Mouse (Mus musculus) heart, postnatal 25 days (tissue): ENCODE measurements at regions not wholly inside any gene's neighbourhood (a gene's known extent, or its start where the extent isn't known, plus 50 kb on each side); places are given as distances from the start of the nearest gene placed in this dataset.

Experiments
- DNase-seq: peaks from one replicate; pipeline ENCODE4 v3.0.0; 2022; ENCODE audit warnings: low spot score
- intact Hi-C: fragments of 180-260 bp; cut with DNase I; formaldehyde crosslinking; loops from one replicate; pipeline ENCODE4 v1.15.1; 2025

DNA sequence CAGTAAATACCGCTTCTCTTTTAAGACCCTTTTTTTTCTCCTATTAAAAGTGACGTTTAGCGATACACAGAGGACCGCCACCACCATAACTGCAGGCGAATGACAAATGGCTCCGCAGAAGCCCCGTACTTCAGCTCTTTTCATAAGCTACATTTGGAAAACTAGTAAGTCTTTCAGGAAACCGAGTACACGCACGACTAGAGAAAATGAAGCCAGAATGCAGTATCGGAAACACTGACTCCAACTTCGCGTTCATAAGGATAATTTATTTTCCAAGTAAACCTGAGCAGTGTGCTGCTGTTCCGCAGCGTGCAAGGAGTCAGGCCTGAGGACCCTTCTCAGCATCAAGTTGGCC lies 529.2 kb upstream of the Adgrl2 start:
- intact Hi-C loops: no loop called here
- no peak for DNase-seq

DNA sequence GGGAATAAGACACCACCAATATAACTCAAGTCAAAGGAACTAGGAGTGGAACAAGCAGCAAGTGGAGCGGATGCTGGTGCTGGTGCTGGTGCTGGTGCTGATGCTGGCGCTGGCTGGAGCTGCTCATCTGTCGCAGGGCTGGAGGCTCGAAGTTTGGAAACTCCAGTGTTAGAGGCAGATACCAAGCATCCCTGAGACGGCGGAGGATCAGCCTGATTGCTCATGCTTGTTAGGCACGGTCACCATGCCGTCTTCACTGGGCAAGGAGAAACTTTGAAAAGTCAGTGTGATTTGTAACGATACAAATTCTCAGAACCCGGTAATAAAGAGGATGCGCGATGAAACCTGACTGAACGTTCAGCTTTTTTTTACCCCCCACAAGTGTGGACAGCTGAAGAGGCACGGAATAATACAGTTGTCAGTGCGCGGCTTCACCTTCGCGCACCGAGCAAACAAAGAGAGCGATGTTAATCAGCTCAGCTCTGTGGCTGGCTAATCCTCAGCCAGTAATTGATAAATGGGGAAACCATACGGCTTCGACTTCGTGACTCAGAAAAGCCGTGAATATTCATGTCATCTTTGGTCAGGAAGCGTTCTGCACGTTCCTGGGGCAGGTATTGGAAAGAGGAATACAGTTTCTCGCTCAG lies 528.7 kb upstream of the Adgrl2 start:
- DNase-seq: no peak
- intact Hi-C loops: no loop called here

DNA sequence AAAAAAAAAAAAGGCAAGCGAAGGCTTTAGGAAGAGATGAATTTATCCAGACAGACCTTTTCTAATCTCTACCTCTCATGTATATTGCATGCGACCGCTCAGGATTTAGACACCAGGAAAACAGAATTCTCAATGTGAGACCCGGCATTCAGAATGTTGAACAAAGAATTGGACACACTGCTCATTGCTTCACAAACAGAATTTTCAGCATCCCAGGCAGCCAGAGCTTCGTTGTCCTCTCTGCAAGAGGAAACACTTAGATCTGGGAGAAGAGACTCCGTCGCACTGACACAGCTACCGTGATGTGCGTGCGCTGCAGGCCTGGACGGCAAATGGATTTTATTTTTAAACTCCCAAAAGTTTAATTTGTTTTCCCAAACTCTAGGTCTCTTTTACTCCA lies 527.2 kb upstream of the Adgrl2 start:
- DNase-seq: no peak
- intact Hi-C loops: no loop called here

DNA sequence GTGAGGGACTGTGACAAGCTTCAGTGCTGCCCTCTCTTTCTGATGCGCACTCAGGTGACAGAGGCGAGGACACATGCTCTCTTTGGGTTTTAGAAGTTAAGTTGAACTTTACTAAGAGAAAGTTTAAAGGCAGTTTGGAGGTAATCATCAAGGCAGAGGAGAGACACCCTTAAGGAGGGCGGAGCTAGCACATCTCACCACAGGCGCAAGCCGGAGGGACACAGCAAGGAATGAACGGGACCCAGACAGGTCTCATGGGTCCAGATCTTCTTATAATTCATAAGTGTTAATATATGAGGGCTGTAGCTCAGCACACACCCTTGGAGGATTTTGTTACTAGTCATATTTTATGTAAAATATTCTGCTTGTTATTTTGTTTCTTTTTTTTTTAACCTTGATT lies 518.8 kb upstream of the Adgrl2 start:
- intact Hi-C loops: loop anchor here (5.0 kb wide), 1 partner anchor 218 kb away; no protein-coding TSS in a partner anchor
- no peak for DNase-seq

DNA sequence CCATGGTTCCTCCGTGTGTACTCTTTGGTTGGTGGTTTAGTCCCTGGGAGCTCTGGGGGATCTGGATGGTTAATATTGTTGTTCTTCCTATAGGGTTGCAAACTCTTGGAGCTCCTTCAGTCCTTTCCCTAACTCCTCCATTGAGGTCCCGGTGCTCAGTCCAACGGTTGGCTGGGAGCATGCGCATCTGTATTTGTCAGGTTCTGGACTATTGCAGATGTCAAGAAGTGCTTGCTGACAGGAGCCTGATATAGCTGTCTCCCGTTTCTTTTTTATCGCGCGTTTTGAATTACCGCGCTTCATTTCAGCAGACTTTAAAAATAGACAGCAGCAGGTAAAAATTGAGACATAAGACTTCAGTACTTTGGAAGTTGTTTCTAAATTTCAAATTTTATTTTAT lies 518.3 kb upstream of the Adgrl2 start:
- peak; percentile 10 for DNase-seq
- intact Hi-C loops: loop anchor here (5.0 kb wide), 1 partner anchor 219 kb away; no protein-coding TSS in a partner anchor

GRCm38 (mm10) chr3:149505692-149506091 lies 515.3 kb upstream of the Adgrl2 start:
- DNase-seq: no peak

GRCm38 (mm10) chr3:149503992-149504391 lies 513.6 kb upstream of the Adgrl2 start:
- intact Hi-C loops: no loop called here

More at GRCm38 (mm10) chr3:149505692-149506091, 515.3 kb upstream of the Adgrl2 start:
- intact Hi-C loops: loop anchor here (5.0 kb wide), 1 partner anchor 222 kb away; no protein-coding TSS in a partner anchor

GRCm38 (mm10) chr3:149500130-149500529 lies 509.8 kb upstream of the Adgrl2 start:
- intact Hi-C loops: no loop called here
- no peak for DNase-seq

More at GRCm38 (mm10) chr3:149503992-149504391, 513.6 kb upstream of the Adgrl2 start:
- DNase-seq: no peak

GRCm38 (mm10) chr3:149498765-149499164 lies 508.4 kb upstream of the Adgrl2 start:
- intact Hi-C loops: no loop called here
- DNase-seq: no peak

DNA sequence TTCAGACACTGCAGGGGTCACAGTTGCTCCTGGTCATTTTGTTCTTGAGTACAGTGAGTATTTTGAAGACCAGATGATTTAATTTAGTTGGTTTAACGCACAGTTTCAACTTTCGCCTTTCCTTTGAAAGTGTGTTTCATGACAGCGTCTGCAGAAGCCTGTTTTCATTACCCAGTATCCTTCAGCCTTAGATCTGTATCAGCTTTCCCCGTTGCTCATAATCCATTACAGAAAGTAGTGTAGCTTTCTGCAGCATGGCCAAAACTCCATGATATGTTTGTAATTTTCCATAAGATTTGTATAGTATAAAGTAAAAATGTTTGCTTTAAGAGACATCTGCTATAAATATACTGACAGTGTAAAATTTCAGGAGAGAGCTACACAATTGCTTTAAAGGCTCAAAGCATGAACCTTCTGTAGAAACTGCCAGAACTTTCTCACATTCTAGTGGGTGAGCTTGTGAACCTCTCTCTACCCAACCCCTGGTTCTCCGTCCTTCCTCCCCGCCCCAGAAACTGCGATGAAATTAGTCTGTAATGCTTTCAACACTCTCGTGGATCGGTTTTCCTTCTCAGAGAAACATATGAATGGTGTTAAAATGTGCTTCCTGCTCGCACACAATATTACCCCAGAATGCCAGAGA lies 506.6 kb upstream of the Adgrl2 start:
- intact Hi-C loops: no loop called here
- no peak for DNase-seq

DNA sequence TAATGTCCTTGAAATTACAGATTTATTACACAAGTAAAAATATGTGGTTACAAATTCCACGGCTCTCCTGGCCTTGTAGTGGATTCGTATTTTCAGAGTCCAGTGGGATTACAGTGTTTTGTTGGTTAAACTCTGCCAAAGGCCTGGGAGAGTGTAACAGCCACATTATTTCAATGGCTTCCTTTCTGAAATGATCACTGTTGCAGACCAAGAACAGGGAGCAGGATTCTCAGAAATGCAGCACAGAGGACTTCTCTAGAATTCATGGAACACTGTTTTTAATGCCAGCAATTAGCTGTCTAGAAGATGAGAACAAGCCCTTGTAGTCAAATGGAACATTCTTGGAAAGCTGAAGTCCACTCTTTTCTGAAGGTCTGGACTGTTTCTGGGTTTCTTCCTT lies 505.8 kb upstream of the Adgrl2 start:
- intact Hi-C loops: no loop called here
- no peak for DNase-seq

DNA sequence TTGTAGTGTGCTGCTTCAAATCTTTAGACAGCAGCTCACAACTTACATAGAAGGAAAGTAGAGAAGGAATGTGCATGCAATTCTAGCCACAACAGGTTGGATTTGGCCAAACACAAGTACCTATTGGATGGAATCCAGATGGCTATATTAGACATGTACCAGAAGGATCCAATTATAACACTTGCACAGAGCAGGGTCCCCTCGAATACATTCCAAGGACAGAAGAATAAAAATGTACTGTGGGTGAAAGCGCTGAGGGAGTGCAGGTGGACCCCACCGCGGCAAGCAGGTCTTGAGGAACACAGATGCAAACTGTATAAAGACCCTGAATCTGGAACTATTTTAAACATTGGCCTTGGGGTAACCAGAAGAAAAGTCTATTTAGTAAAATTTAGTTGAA lies 497.8 kb upstream of the Adgrl2 start:
- DNase-seq: no peak
- intact Hi-C loops: no loop called here

- intact Hi-C loops: no loop called here
- DNase-seq: no peak
These were observed 495.1 kb upstream of the Adgrl2 start for GRCm38 (mm10) chr3:149485406-149485805.

DNA sequence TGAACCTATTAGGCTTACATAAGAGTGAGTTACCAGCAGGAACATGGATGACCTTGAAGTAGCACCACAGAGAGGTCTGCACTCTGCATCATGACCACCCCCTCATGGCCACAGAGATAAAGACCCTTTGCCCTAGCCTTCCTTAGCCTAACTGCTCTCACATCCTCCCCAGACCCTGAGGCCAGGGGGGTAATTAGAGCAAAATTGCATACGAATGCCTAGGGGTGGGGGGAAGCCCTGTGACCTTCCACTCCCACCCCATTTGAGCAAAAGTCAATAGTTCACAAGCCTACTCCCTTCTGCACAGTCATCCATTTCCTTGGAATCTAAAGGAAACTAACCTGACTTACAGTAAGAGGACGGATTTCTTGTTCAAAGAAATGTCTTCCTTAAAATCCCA lies 494.0 kb upstream of the Adgrl2 start:
- no peak for DNase-seq
- intact Hi-C loops: no loop called here

DNA sequence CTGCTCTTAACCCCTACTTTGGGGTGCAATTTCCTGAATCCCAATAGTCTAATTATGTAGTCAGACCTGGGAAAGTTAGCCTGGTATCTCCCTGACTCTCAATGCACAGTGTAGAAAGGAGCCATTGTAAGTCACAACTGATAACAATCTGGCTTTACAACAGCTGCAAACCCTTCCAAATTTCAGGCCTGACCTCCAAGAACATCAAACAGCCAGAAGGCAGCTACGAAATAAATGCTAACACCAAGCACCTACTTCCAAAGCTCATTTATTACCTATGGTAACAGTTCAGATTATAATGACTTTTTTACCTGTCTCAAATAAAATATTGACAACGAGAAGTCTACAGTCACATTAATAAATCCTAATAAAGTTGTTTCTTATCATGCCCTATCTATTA lies 485.8 kb upstream of the Adgrl2 start:
- intact Hi-C loops: no loop called here

DNA sequence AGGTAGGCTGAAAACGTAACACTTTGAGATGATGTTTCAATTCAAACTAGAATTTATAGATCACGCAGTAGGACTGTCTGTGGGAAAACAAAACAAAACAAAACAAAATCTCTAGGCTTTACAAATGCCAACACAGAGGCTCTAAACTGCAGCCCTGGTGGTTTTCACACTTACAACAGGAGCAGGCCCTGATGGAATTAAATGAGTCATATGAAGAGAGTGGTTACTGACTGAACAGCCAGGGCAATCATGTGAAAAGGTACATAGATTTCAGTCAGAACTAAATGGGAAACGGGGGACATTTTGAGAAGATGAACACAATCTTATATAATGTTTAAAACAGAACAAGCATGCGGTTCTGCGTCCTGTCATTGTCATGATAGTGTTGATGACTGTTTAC lies 476.6 kb upstream of the Adgrl2 start:
- intact Hi-C loops: no loop called here
- no peak for DNase-seq

More for the DNA sequence above, 485.8 kb upstream of the Adgrl2 start:
- no peak for DNase-seq

DNA sequence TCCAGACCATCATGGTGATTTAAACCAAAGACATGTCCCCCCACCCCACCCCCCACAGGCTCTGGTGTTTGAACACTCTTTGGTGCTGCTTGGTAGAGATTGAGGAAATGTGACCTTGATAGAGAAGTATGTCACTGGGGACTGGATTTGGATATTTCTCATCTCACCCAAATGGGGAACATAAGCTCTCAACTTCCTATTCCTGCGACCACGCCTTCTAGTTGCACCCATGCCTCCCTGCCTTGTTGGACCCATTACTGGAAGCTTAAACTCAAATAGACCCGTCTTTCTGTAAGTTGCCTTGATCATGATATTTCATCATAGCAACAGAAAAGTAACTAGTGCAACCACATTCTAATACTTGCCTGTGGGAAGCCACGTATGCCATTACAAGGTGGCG lies 474.2 kb upstream of the Adgrl2 start:
- intact Hi-C loops: no loop called here
- DNase-seq: no peak

DNA sequence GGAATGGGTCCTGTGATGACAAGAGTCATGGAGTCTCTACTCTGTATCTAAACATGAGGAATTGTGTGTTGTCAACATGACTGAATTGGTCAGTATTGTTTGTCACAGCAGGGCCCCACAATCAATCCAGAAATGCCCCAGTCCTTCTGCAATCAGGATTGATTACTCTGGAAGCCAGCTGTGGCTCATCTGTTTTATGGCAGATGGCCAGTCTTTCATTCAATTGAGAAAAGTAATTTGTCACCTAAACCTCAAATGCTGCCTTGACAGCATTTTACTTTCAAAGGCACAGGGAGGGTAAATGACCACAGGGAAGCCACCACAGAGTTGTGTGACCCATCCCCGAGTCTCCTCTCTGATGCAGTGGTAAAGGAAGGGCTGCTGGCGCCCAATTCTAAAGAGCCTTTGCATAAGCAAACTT lies 471.8 kb upstream of the Adgrl2 start:
- DNase-seq: no peak
- intact Hi-C loops: no loop called here

GRCm38 (mm10) chr3:149461613-149462012 lies 471.3 kb upstream of the Adgrl2 start:
- intact Hi-C loops: no loop called here

GRCm38 (mm10) chr3:149449376-149449775 lies 459.0 kb upstream of the Adgrl2 start:
- DNase-seq: no peak
- intact Hi-C loops: loop anchor here (5.0 kb wide), 1 partner anchor 92 kb away; no protein-coding TSS in a partner anchor

More at GRCm38 (mm10) chr3:149461613-149462012, 471.3 kb upstream of the Adgrl2 start:
- DNase-seq: no peak

- intact Hi-C loops: loop anchor here (2.0 to 5.0 kb wide), 2 partner anchors 89 to 455 kb away; partner anchors contain the start of gene Adgrl2
- no peak for DNase-seq
These were observed 455.7 kb upstream of the Adgrl2 start for GRCm38 (mm10) chr3:149445991-149446564.
